Mouse (Mus musculus): ENCODE measurements around the gene Usmg5. TPM values are rescaled to one million over a fixed set of nuclear protein-coding genes. Genes with fewer than 3 reads are reported as not detected.

Usmg5 gene
- polyA plus RNA-seq, 1 experiment from 2014 or later = 705 TPM

DNA sequence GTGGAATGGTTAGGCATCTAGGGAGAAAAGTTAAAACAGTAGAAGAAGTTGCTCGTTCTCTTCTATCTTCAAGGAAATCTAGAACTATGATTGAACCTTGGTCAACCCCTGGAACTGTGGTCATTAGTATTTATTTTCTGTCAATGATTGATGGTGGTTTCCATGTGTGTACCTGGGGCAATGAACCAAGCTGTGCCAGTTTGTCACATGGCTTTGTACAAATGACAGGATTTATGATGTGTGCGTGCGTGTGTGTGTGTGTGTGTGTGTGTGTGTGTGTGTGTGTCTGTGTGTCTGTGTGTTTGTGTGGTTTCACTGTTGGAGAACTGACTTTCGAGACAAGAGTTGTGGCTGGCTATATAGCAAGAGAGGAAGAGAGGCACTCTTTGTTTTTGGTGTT is 37.0 kb downstream of the Usmg5 start:
- Histone ChIP-seq H3K27me3 (no peaks in the 10 kb centered on the region), H3K4me3 (replicated peaks) (no peak overlapping the region), H3K4me2 (no peak overlapping the region), H3K27ac (replicated peaks) (no peak overlapping the region), H3K9ac (no peak overlapping the region), H3K36me3 (replicated peaks) (no peaks in the 10 kb centered on the region), H3K4me1 (replicated peaks) (peaks cover 23% of the 10 kb centered on the region), H3K9me3 (replicated peaks) (no peaks in the 10 kb centered on the region)
- WGBS (ENCODE audit: insufficient replicate concordance) = 50% methylated on average over 4 of the region's 4 CpGs
- no peak for ATAC-seq (ENCODE audit: insufficient read depth)

DNA sequence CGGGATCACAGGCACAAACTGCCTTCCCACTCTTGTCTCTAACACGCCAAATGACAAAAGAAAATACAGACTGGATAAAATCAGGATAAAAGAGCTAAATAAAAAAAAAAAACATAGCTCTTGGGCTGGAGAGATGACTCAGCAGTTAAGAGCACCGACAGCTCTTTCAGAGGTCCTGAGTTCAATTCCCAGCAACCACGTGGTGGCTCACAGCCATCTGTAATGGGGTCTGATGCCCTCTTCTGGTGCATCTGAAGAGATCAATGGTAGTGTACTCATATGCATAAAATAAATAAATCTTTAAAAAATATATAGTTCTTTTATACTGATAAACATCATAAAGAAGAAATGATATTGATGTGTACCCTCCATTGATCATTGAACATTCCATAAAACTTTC is 37.5 kb downstream of the Usmg5 start:
- no peaks in the 10 kb centered on the region for H3K9me3 ChIP-seq (replicated peaks)
- no peak overlapping the region for H3K9ac ChIP-seq
- H3K4me2 ChIP-seq = no peak overlapping the region
- no peak for ATAC-seq (ENCODE audit: insufficient read depth)
- no peak overlapping the region for H3K4me3 ChIP-seq (replicated peaks)
- no peaks in the 10 kb centered on the region for H3K27me3 ChIP-seq
- WGBS (ENCODE audit: insufficient replicate concordance) = 53% methylated on average over 4 of the region's 4 CpGs
- peaks cover 23% of the 10 kb centered on the region for H3K4me1 ChIP-seq (replicated peaks)
- no peak overlapping the region for H3K27ac ChIP-seq (replicated peaks)
- H3K36me3 ChIP-seq (replicated peaks) = no peaks in the 10 kb centered on the region; the same call in 1 of the 2 replicates

DNA sequence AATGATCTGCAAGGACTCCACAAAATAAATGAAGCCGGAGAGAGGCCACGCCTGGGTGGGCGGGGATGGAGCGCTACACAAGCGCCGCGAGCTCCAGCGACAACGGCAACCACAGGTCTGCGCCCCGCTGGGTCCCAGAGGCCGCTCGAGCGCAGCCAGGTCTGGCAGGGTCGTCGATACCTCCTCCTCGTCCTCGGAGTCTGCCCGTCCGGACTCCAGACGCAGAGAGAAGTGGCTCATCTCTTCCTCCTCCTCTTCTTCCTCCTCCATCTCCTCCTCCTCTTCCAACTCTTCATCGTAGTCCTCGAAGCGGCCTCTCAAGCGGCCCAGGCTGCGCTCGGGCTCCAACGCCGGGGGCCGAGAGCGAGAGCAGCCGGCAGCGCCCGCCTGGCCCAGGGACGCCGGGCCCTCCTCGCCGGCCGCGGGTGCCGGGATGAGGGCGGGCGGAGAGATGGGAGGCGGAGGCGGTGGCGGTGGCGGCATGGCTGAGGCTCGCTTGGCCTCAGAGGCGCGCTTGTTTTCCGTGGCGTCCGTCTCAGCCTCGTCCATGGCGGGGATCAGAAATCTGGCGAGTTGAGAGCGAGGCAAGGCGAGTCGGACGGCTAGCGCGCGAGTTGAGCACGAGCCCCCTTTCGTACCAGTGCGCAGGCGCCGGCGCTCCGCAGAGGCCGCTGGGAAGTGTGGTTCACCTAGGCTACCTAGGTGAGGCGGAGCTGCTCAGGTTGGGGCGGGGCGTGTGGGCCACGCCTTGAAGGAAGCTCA is 40.0 kb downstream of the Usmg5 start, which contains the start of gene Pcgf6:
Gene Pcgf6 (minus strand): TSS at position 636 of the 762 bp plus-strand sequence.
- ATAC-seq (ENCODE audit: insufficient read depth) = peak; percentile 82
- peaks cover 7% of the 10 kb centered on the region for H3K36me3 ChIP-seq (replicated peaks)
- WGBS (ENCODE audit: insufficient replicate concordance) = under 1% methylated on average over 75 of the region's 75 CpGs
- H3K4me3 ChIP-seq (replicated peaks) = peak within 1 kb of the TSS; percentile 87
- peak within 1 kb of the TSS; percentile 78 for H3K9ac ChIP-seq
- H3K27ac ChIP-seq (replicated peaks) = peak within 1 kb of the TSS; percentile 85
- H3K4me1 ChIP-seq (replicated peaks) = peaks cover 23% of the 10 kb centered on the region
- H3K27me3 ChIP-seq = no peaks in the 10 kb centered on the region
- H3K4me2 ChIP-seq = peak within 1 kb of the TSS; percentile 98
- no peaks in the 10 kb centered on the region for H3K9me3 ChIP-seq (replicated peaks)

DNA sequence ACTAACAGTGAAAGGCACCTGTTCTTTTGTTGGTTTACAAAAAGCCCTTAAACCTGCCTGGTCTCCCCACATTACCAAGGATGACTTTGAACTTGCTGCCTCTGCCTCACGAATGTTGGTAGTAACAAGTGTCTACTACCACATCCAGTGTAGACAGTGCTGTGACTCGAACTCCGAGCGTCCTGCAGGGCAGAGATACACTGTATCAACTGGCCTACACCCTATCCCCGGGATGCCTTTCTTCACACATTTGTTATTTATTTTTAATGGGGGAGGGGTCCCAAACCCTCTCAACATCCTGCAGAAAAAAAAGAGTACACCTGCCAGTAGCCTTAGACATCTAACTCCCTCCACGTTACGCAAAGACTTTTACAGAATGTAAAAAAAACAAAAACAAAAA is 40.6 kb downstream of the Usmg5 start:
- peaks cover 23% of the 10 kb centered on the region for H3K4me1 ChIP-seq (replicated peaks)
- H3K9ac ChIP-seq = peak overlapping the region; percentile 78
- H3K4me2 ChIP-seq = peak overlapping the region; percentile 98
- peaks cover 9% of the 10 kb centered on the region for H3K36me3 ChIP-seq (replicated peaks)
- 6% methylated on average over 7 of the region's 7 CpGs for WGBS (ENCODE audit: insufficient replicate concordance)
- no peaks in the 10 kb centered on the region for H3K27me3 ChIP-seq
- H3K27ac ChIP-seq (replicated peaks) = peak overlapping the region; percentile 85
- ATAC-seq (ENCODE audit: insufficient read depth) = no peak
- H3K4me3 ChIP-seq (replicated peaks) = peak overlapping the region; percentile 87
- H3K9me3 ChIP-seq (replicated peaks) = no peaks in the 10 kb centered on the region

DNA sequence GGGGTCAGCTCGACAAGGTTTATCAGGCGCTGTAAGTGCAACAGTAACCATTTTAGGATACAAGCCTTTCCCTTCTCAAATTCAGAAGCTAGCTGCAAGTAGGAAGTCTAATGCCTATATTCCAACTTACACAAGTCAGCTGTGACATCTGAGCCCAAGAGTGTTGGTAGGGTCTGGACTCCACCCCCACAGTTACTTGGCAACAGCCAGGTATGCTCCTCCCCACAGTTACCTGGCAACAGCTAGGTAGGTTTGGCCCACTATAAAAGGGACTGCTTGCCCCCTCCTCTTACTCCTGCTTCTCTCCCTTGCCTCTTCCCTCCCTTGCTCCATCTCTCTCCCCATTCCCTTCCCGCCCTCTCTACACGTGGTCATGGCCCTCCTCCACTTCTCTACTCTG is 41.4 kb downstream of the Usmg5 start:
- Histone ChIP-seq H3K4me2 (peak overlapping the region; percentile 98), H3K9ac (no peak overlapping the region), H3K9me3 (replicated peaks) (no peaks in the 10 kb centered on the region), H3K36me3 (replicated peaks) (peaks cover 10% of the 10 kb centered on the region), H3K4me1 (replicated peaks) (peaks cover 23% of the 10 kb centered on the region), H3K4me3 (replicated peaks) (no peak overlapping the region; the same call in 1 of the 2 replicates), H3K27ac (replicated peaks) (no peak overlapping the region), H3K27me3 (no peaks in the 10 kb centered on the region)
- ATAC-seq (ENCODE audit: insufficient read depth) = no peak
- 65% methylated on average over 4 of the region's 4 CpGs for WGBS (ENCODE audit: insufficient replicate concordance)

DNA sequence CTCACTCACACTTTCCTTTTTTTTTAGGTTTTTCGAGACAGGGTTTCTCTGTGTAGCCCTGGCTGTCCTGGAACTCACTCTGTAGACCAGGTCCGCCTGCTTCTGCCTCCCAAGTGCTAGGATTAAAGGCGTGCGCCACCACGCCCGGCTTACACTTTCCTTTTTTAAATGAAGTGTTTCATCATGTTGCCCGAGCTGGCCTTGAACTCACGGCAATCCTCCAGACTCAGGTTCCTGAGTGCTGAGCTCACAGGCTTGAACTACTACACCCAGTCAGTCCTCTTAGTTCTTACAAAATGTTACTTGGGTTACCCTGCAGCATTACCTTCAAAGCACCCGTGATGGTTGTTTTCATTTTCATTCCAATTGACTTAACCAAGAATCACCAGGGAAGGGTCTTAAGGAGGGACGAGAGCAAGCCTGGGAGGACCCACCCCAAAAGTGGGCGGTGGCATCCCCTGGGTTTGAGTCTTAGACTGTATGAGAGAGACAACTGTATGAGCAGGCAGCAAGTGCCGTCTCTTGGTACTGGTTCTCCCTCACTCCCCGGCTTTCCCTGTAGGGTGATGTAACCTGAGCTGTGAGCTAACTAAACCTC is 43.1 kb downstream of the Usmg5 start:
- Histone ChIP-seq H3K9ac (no peak overlapping the region), H3K4me2 (no peak overlapping the region), H3K4me1 (replicated peaks) (peaks cover 23% of the 10 kb centered on the region), H3K36me3 (replicated peaks) (peaks cover 17% of the 10 kb centered on the region), H3K9me3 (replicated peaks) (no peaks in the 10 kb centered on the region), H3K27me3 (no peaks in the 10 kb centered on the region), H3K4me3 (replicated peaks) (no peak overlapping the region), H3K27ac (replicated peaks) (no peak overlapping the region)
- 78% methylated on average over 13 of the region's 13 CpGs for WGBS (ENCODE audit: insufficient replicate concordance)
- ATAC-seq (ENCODE audit: insufficient read depth) = no peak

DNA sequence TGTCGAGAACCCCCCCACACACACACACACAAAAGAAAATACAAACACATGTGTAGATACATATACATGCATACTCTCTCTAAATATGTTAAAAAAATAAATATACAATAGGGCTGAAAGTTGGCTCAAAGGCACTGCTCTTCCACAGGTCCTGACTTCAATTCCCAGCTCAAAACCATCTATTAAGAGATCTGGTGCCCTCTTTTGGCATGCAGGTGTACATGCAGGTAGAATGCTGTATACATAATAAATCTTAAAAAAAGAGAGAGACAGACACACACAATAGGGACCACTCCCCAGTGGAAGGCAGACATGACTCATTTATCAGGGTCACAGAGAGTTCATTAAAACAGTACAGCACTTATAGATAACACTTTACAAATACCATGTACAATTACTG is 44.1 kb downstream of the Usmg5 start:
- Histone ChIP-seq H3K4me1 (replicated peaks) (peaks cover 20% of the 10 kb centered on the region), H3K9me3 (replicated peaks) (no peaks in the 10 kb centered on the region), H3K36me3 (replicated peaks) (peaks cover 21% of the 10 kb centered on the region), H3K4me3 (replicated peaks) (no peak overlapping the region), H3K4me2 (no peak overlapping the region), H3K9ac (no peak overlapping the region), H3K27ac (replicated peaks) (no peak overlapping the region), H3K27me3 (no peaks in the 10 kb centered on the region)
- WGBS (ENCODE audit: insufficient replicate concordance) = 77% methylated on average over 1 of the region's 1 CpGs
- no peak for ATAC-seq (ENCODE audit: insufficient read depth)

DNA sequence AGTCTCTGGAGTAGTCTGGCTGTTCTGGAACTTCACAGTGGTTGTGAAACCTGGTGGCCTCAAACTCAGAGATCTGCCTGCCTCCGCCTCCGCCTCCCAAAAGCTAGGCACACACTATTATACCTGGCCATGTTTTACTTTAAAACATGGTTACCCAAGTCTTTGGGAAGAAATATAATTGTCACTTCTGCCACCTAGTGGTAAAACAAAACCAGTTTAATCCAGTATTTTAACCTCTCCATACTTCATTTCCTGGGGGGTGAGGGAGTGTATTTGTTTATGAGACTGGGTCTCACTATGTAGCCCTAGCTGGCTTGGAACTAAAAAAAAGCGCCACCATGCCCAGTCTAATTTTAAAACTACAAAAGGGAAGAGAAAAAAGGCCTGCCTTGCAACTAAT is 46.8 kb downstream of the Usmg5 start:
- Histone ChIP-seq H3K27me3 (no peaks in the 10 kb centered on the region), H3K36me3 (replicated peaks) (peaks cover 43% of the 10 kb centered on the region), H3K9ac (no peak overlapping the region), H3K27ac (replicated peaks) (no peak overlapping the region), H3K4me1 (replicated peaks) (no peaks in the 10 kb centered on the region; the same call in 1 of the 2 replicates), H3K4me2 (no peak overlapping the region), H3K4me3 (replicated peaks) (no peak overlapping the region), H3K9me3 (replicated peaks) (no peaks in the 10 kb centered on the region)
- 72% methylated on average over 3 of the region's 3 CpGs for WGBS (ENCODE audit: insufficient replicate concordance)
- no peak for ATAC-seq (ENCODE audit: insufficient read depth)

DNA sequence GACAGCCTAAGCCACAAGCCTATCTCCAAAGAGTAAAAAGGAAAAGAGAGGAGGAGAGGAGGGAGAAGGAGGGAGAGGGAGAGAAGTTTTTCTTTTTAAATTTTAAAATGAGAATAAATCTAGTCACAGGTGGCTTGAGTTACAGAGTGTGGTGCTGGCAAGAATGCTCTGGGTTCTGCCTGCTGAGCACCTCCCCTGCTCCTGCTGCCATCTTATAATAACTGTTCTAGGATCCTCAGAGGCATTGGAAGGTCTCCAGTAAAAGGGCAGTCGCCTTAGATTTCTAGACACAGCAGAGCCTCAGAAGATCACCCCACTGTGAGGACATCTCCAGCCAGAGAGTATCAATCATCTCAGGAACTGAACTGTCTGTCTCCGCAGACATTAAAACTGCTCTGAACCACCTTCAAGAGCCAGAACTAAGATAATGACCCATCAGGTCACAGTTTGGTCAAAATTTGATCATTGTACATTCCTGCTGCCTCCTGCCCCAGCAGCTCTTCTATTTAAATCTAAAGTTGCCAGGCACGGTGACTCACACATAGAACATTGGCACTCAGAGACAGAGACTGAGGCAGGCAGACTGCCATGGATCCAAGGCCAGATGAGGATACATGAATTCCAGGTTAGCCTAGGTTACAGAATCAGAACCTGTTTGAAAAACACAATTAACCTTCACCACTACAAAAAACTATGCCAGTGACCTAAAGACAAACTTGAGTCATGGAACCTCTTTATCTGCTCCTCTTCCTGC is 49.5 kb downstream of the Usmg5 start:
- Histone ChIP-seq H3K4me2 (no peak overlapping the region), H3K27ac (replicated peaks) (no peak overlapping the region), H3K4me3 (replicated peaks) (no peak overlapping the region), H3K4me1 (replicated peaks) (no peaks in the 10 kb centered on the region), H3K9ac (no peak overlapping the region), H3K27me3 (no peaks in the 10 kb centered on the region), H3K36me3 (replicated peaks) (peaks cover 50% of the 10 kb centered on the region), H3K9me3 (replicated peaks) (no peaks in the 10 kb centered on the region)
- 66% methylated on average over 3 of the region's 3 CpGs for WGBS (ENCODE audit: insufficient replicate concordance)
- ATAC-seq (ENCODE audit: insufficient read depth) = no peak

DNA sequence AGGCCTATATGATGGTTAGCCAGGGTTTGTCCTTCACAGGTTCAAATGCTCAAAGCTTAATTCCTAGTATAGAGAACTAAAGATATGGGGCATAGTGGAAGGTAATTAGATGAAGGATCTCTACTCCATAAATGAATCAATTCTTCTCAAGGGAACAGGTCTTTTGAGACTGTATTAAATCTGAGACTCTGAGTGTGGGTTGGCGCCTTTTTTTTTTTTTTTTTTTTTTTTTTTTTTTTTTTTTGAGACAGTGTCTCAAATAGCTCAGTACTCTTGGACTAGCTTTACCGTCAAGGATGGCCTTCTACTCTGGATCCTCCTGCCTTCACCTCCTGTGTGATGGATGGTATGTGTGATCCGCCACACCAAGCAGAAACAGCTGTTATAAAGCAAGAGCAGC is 53.9 kb downstream of the Usmg5 start:
- Histone ChIP-seq H3K4me1 (replicated peaks) (no peaks in the 10 kb centered on the region), H3K9me3 (replicated peaks) (no peaks in the 10 kb centered on the region), H3K4me2 (no peak overlapping the region), H3K27ac (replicated peaks) (no peak overlapping the region), H3K27me3 (no peaks in the 10 kb centered on the region), H3K9ac (no peak overlapping the region), H3K36me3 (replicated peaks) (peaks cover 62% of the 10 kb centered on the region), H3K4me3 (replicated peaks) (no peak overlapping the region)
- WGBS (ENCODE audit: insufficient replicate concordance) = 81% methylated on average over 3 of the region's 3 CpGs
- no peak for ATAC-seq (ENCODE audit: insufficient read depth)

DNA sequence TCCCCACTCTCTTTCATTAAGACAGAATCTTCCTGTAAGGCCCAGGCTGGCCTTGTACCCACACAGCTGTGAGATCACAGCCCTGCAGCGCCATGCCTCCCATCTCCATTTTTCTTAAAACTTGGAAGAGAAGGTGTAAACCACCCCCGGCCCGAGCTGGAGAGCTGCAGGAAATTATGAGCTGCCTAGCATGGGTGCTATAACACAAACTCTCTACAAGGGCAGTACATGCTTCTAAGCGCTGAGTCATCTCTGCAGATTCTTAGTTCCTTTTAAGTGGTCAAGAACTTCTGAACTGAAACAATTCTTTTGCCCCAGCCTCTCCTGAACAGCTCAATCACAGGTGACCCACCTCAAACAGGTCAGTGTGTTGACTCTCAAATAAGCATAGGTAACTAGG is 55.5 kb downstream of the Usmg5 start:
- ATAC-seq (ENCODE audit: insufficient read depth) = no peak
- Histone ChIP-seq H3K36me3 (replicated peaks) (peaks cover 50% of the 10 kb centered on the region), H3K9ac (no peak overlapping the region), H3K9me3 (replicated peaks) (no peaks in the 10 kb centered on the region), H3K4me1 (replicated peaks) (no peaks in the 10 kb centered on the region), H3K4me2 (no peak overlapping the region), H3K27me3 (no peaks in the 10 kb centered on the region), H3K27ac (replicated peaks) (no peak overlapping the region), H3K4me3 (replicated peaks) (no peak overlapping the region)
- WGBS (ENCODE audit: insufficient replicate concordance) = 72% methylated on average over 4 of the region's 4 CpGs
